Mouse (Mus musculus): ENCODE measurements around the gene Kcnmb2.

DNA sequence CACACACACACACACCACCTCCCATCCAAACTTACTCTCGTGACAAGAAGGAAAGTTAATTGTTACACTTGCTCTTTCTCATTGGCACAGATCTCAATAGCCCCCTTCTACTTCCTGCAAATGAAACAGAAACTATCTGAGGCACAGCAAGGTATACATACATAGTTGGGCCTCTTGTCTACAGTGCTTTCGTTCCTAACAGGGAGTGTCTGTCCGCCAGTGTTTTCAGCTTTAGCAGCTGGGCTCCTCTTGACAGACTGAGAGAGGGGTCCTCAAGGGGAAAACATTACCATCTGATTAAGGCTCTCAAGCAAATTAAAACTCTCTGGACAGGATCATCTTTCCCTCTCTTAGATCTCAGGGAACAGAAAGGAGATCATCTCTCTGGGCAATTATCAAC is 51.9 kb downstream of the Kcnmb2 start:
- TF ChIP-seq ZC3H11A (IDR thresholded peaks at IDR 0.05; ENCODE audit: low read depth, low read length) (no peak), MAFK (IDR thresholded peaks at IDR 0.05; ENCODE audit: insufficient replicate concordance, low read length) (no peak), POLR2A (IDR thresholded peaks at IDR 0.05; ENCODE audit: low read depth, low read length) (no peak), CTCF (conservative IDR thresholded peaks at IDR 0.05 in 1 of 2, IDR thresholded peaks at IDR 0.05 in 1 of 2; ENCODE audit: low read depth in 2 of 2, low read length in 2 of 2) (no peak), GABPA (IDR thresholded peaks at IDR 0.05; ENCODE audit: insufficient replicate concordance, low read depth, low read length) (no peak), HCFC1 (IDR thresholded peaks at IDR 0.05; ENCODE audit: low read depth, low read length) (no peak), E2F4 (IDR thresholded peaks at IDR 0.05; ENCODE audit: insufficient replicate concordance, low read depth, low read length) (no peak), MAX (IDR thresholded peaks at IDR 0.05; ENCODE audit: low read length) (no peak), NELFE (IDR thresholded peaks at IDR 0.05; ENCODE audit: low read depth, low read length) (no peak), POLR2AphosphoS2 (IDR thresholded peaks at IDR 0.05; ENCODE audit: low read depth, low read length) (no peak)
